Mouse (Mus musculus): ENCODE measurements at regions not wholly inside any gene's neighbourhood (a gene's known extent, or its start where the extent isn't known, plus 50 kb on each side); places are given as distances from the start of the nearest gene placed in this dataset.

DNA sequence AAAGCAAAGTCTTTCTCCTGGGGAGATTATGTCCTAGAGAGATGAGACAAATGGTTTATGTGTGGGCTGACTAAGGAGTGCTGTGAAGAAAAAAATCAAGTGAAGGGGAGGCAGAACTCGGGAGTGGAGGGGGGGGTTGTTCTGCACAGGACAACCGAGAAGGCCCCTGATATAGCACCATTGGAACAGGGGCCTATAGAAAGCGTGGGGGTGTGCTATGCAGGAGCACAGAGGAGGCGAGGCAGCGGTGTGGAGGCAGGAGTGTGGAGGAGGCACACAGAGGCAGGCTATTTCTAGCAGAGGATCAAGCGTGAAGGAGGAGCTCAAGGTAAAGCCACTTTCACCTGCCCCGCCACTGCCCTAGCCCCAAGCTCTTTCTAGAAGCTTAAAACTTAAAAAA is 88.0 kb upstream of the Dapk1 start:
- DNase-seq (ENCODE audit: low spot score), result no peak

DNA sequence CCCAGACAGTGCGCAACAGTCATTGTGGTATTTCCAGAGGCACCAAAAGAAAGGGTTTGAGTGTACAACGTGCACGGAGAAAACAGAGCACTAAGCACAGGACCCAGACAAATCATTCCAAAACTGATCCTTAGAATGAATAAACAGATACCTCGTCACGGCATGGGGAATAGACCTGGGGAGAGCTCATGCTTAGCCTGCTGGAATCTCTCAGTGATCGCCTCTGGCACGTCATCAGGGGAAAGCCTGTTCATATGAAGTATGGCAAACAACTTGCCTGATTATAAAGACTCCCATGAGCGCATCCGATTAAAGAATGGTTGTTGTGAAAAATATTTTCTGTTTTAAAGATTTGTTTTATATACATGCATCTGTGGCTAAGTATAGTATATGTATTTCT is 86.9 kb upstream of the Dapk1 start:
- no peak for DNase-seq (ENCODE audit: low spot score)

DNA sequence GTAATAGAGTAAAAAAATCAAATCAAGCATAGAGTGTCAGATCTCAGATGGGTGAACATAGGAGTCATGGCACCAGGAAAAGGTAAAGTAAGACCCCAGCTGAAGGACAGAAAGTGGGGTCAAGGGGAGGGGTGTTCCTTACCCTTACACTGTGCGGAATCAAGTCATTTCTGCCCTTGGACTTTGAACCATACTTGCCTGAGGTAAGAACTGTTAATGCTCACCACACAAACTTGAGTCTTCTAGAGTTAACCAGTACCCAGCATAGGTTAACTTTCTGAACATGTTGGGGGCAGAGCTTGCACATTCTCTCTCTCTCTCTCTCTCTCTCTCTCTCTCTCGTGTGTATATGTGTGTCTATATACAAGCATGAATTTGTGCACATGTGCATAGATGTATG is 83.7 kb upstream of the Dapk1 start:
- no peak for DNase-seq (ENCODE audit: low spot score)

DNA sequence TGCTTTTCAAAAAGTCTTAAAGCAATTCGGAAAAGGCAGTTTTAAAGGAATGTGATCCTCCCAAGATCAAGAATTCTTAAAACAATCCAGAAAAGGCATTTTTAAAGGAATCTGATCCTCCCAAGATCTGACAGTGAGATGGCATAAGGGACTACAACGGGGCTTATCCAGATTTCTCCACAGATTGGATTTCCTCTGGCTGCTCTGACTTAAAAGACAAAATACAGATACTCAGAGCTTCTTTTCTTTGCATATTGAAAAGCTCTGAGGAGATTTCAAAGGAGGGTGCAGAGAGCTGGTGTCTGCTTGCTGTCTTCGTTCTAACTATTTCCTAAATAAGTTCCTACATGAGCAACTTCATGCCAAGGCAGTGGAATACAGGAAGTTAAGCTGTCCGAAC is 82.0 kb upstream of the Dapk1 start:
- no peak for DNase-seq (ENCODE audit: low spot score)

DNA sequence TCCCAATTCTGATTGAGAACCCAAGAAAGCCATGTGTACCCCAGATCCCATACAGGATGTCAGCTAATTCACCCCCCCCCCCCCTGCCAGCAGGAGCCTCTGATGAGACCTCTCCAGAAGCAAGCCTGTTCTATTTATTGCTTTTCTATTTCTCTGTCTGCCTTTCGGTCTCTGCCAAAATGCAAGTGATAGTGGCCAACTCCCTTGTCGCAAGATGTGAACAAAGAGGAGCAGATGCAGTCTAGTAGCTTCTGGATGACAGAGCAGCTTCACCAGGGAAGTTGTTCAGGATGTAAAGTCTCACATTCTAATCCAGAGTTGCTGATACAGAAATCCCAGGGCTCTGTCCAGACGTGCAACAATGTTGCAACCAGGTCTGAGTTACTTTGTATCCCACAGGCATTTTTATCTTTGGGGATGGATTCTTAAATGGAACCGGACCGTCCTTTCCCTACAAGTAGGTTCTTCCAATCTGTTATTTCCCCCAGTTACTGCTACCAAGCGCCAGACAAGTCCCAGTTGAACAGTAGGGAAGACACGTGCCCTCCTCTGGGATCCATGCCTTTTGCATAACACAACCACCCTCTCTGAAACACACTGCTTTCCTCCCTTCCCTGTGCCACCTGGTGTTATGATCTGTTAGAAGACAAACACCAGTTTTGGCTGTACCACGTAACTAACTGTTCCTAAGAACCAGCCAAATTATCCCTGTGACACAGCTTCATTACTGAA is 78.9 kb upstream of the Dapk1 start:
- no peak for DNase-seq (ENCODE audit: low spot score)

DNA sequence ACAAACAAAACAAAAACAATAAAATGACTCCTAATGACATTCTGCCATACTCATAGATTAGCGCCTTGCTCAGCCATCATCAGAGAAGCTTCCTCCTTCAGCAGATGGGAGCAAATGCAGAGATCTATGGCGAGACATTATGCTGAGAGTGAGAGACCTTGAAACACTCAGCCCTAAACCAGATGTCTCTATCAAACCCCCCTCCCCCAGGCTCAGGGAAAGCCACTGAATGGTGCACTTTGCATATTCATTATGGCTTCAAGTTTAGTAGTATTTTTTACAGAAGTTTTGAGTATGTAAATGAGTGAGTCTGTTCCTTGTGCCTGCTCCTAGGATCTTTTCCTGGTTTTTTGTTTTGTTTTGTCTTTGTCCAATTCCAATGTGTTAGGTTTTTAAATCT is 73.9 kb upstream of the Dapk1 start:
- DNase-seq (ENCODE audit: low spot score), result no peak

DNA sequence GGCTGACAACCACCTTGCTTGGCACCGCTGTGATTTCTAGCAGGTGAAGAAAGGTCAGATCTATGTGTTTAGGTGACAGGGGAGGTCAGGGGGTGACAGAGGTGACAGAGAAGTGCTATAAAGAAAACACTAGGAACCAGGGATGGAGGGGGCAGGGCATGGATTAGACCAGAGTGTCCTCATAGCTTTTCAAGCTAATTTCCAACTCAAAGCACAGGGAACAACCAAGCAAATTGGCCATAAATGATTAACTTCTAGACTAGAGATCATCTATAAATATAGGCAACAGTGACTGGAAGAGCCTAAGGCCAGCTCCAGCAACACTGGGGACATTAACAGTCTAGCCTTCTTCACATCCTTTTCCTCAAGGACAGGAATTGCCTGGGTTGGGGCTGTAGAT is 72.9 kb upstream of the Dapk1 start:
- no peak for DNase-seq (ENCODE audit: low spot score)

DNA sequence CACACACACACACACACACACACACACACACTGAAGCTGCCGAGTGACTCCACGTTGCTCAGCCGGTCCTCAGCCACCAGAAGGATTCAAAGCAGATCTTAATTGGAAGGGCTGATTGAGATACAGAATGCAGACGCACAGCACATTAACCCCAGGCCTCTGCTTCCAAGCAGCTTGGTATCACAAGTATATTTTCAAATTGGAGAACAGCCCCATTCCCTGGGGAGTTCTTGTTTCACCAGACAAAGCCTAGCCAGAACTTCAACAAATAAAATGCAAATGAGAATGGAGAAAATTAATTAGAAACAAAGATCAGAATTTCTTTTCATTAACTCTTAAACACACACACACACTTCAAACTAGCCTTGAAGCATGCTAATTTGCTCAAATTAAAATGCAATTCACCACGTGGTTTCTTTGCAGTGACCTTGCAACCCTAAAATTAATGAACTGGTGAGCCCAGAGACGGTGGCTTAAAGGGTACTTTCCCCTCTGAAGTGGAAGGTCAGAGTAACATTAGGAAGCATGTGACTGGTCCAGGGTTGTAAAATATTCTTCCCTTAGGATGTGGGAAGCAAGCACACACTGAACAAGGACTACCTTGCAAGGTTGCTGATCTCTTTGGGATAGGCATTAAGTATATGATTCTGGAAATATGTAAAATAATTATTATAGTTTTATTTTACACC is 72.2 kb upstream of the Dapk1 start:
- DNase-seq (ENCODE audit: low spot score), result peak; percentile 17

DNA sequence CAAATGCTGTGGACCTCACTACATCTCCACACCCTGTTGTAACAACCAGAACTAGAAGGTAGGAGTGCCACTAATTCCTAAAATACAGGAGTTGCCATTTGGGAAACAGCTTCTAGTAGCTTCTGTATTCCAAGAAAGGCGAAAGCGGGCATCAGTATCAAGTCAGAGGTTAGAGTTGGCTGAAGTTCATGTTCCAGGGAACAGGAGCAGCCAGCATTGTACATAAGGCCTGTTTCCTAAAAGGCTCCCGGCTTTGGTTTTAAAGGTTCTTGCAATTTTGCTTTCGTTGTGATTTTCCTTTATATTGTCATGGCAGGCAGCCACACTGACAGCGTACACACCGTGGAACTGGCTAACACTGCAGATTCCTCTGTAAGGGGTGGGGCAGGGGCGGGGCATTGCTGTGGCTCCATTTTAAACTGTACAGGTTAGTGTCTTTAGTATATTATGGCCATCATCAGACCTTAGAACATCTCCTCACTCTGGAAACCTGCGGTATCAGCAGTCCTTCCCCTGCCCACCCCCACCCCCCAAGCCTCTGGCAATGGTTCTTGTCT is 67.8 kb upstream of the Dapk1 start:
- no peak for DNase-seq (ENCODE audit: low spot score)

DNA sequence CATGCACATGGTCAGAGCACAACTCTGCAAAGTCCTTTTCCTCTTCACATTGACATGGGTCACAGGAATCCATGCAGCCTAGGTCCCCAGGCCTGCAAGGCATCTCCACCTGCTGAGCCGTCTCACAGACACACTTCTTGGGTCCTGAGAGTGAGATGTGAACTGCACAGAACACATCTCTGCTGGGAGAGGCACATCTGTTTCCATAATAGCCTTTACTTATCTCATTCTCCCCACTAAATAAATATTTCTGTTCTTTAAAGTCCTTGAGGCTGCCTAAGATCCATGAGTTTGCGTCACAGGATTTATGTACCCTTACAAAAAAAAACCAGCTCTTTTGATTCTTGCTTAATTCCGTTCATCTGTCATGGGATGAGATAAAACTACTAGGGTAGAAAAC is 67.2 kb upstream of the Dapk1 start:
- no peak for DNase-seq (ENCODE audit: low spot score)

DNA sequence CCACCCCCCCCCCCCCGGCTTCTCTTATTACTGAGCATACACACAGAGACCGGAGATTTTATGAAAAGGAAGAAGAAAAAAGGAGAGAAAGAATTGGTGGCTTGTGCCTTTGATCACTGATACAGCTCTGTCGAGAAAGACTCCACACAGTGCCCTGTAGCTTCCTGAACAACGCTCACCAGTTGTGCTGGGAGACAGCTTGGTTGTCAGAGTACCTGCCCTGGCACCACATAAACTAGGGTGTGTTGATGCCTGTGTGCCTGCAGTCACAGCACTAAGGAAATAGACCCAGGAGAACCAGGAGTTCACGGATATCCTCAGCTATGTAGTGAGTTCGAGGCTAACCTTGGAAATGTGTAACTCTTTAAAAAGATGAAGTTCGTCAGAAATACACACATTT is 66.7 kb upstream of the Dapk1 start:
- no peak for DNase-seq (ENCODE audit: low spot score)

DNA sequence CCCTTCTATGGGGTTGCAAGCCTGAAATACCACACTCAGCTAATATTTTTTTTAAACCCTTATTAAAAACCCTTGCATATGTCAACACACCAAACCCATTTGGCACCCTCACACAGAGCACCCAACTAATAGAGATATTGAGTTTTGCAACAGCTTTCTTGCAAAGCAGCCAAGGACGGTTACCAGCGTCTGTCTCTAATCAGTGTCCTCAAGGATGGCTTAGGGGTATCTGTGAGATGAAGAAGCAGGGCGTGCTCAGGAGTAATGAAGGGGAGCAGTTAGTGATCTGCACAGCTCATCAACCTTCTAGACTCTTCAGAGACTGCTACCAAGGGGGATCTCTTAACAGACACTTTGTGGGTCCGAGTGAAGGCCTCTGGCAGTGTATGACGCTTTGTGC is 65.0 kb upstream of the Dapk1 start:
- DNase-seq (ENCODE audit: low spot score), result no peak

DNA sequence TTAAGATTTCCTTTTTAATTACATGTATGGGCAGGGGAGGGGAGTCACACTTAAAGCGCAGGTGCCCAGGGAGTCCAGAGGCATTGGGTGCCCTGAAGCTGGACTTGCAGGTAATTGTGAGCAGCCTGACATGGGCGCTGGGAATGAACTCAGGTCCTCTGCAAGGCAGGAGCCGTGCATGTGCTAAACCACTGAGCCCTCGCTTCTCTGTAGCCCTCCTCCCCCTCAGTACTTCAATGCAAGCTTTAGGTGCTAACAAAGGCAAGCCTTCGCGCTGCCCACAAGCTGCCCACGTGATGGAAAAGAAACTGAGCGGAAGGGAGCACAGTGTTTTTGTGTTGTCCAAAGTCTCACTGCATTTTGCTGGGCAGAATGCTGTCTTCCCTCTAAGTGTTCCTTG is 63.6 kb upstream of the Dapk1 start:
- no peak for DNase-seq (ENCODE audit: low spot score)

DNA sequence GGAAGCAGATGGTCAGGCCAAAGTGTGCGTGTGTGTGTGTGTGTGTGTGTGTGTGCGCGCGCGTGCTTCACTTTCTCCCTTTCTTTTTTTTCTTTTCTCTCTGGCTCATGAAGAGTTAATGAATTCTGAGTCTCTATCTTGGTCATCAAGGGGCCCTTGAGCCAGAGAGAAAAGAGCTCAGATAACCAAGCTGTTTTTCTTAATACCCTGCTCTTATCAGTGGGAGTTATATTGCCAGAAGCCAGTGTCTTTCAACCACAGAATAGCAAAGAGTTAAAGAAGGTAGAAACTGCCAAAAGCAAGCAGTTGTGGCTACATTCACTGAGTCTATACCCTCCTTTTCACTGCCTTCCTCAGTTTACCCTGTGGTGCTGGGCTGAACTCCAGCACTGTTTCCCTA is 60.6 kb upstream of the Dapk1 start:
- DNase-seq (ENCODE audit: low spot score), result no peak

DNA sequence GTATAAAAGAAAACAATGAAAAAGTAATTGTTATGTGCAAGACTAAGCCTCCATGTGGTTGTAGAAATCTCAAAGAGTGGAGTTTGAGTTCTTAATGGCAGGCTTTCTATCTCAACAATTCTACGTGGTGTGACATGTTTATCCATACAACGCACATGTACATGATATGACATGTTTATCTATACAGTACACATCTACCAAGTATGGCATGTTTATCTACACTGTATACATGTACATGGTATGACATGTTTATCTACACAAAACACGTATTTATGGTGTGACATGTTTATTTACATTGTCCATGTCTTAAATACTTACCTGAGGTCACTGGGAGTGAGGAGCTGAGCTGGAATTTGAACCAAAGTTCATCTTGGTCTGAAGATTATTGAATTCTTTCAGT is 57.4 kb upstream of the Dapk1 start:
- no peak for DNase-seq (ENCODE audit: low spot score)

DNA sequence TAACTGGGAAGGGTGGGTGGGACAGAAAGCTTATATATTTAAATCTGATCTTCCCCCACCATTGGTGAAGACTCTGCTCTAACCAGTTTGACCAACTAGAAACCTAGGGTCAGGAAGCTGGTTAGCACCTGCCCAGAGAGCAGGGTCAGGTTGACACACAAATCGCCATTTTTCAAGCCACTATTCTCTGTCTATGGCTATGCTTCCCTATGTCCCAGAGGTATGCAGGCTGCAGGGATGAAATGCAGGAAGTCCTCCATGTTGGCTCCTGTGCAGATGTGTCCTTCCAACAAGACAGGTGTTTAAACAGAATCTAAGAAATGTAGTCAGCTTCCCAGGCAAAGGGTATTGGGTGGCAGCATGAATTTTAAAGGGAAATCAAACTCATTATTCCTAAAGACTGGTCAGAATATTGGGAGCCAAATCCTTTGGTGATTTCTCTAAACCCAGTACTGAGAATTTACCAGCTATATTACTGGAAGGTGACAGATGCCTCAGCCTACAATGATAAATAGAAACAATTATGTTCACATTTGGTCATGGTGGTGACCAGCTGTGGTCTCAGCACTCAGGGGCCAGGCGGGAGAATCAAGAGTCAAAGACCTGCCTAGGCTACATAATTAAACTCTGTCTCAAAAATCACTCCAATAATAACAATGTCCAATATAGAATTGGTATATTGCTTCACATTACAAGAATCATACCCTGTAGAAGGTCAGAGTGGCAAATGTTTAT is 55.6 kb upstream of the Dapk1 start:
- no peak for DNase-seq (ENCODE audit: low spot score)
